Mouse (Mus musculus) heart, embryonic 14.5 days (tissue): Measurements from ENCODE around the gene Gpr107. TPM values are rescaled to one million over a fixed set of nuclear protein-coding genes. Genes with fewer than 3 reads are reported as not detected.
A peak's percentile ranks its signal among the peaks of the same experiment; 100 is the strongest.

ENCODE experiments used
- ATAC-seq: fragments of 200-750 bp; cut with Nextera tagmentation; 2 replicates; pipeline ENCODE4 v1.8.0; 2017; ENCODE audit warnings: low read depth, moderate TSS enrichment; ENCODE audit not compliant: insufficient number of reproducible peaks, insufficient read depth, low FRiP score
- H3K27ac ChIP-seq, 2 experiments: fragments of 200-500 bp in 1 of 2; fragments of 300-500 bp in 1 of 2; sonication (generic) in 1 of 2; replicated peaks in 1 of 2; 2 replicates each; pipeline ENCODE4 v1.5.1; 2012 to 2014; ENCODE audit warnings: low read depth in 2 of 2, low read length in 2 of 2, control low read depth in 1 of 2, mild to moderate bottlenecking in 1 of 2, mixed read lengths in 1 of 2; ENCODE audit not compliant: control insufficient read depth in 1 of 2, insufficient read depth in 1 of 2
- H3K27me3 ChIP-seq: fragments of 300-500 bp; sonication (generic); 2 replicates; pipeline ENCODE4 v1.6.1; 2014; ENCODE audit warnings: mild to moderate bottlenecking, low read length, control low read depth; ENCODE audit not compliant: control insufficient read depth, insufficient read depth
- H3K36me3 ChIP-seq: fragments of 300-500 bp; sonication (generic); 2 replicates; pipeline ENCODE4 v1.6.1; 2014; ENCODE audit warnings: mild to moderate bottlenecking, control low read depth, low read length, mixed read lengths; ENCODE audit not compliant: control insufficient read depth, insufficient read depth
- H3K4me1 ChIP-seq, 2 experiments: fragments of 200-500 bp in 1 of 2; fragments of 300-500 bp in 1 of 2; sonication (generic) in 1 of 2; 2 replicates each; pipeline ENCODE4 v1.6.1; 2012 to 2014; ENCODE audit warnings: low read length in 2 of 2, control low read depth in 1 of 2, mixed read lengths in 1 of 2; ENCODE audit not compliant: control insufficient read depth in 2 of 2, insufficient read depth in 2 of 2
- H3K4me2 ChIP-seq: fragments of 300-500 bp; sonication (generic); 2 replicates; pipeline ENCODE4 v1.6.1; 2014; ENCODE audit warnings: mild to moderate bottlenecking, low read length
- H3K4me3 ChIP-seq, 2 experiments: fragments of 200-500 bp in 1 of 2; fragments of 300-500 bp in 1 of 2; sonication (generic) in 1 of 2; 2 replicates each; pipeline ENCODE4 v1.5.1; 2012 to 2014; ENCODE audit warnings: low read length in 2 of 2, mild to moderate bottlenecking in 2 of 2, control low read depth in 1 of 2, low read depth in 1 of 2, moderate library complexity in 1 of 2; ENCODE audit not compliant: control insufficient read depth in 1 of 2, insufficient read depth in 1 of 2
- H3K9ac ChIP-seq: fragments of 300-500 bp; sonication (generic); 2 replicates; pipeline ENCODE4 v1.6.1; 2014; ENCODE audit warnings: mild to moderate bottlenecking, low read length
- H3K9me3 ChIP-seq: fragments of 300-500 bp; sonication (generic); 2 replicates; pipeline ENCODE4 v1.6.1; 2016; ENCODE audit warnings: low read length, control low read depth; ENCODE audit not compliant: control insufficient read depth
- WGBS: fragments of 180-500 bp; shearing (Covaris S2); extraction: QIAGEN DNeasy Blood & Tissue Kit; methylation state at CpG from one replicate; pipeline ENCODE4 v1.1.7; 2014; 5-methylcytosine and 5-hydroxymethylcytosine counted together
- polyA plus RNA-seq: library from polyadenylated mRNA; unstranded; fragments of >200 nt; fragmentation: Nextera tagmentation; extraction: Ambion mirVana; gene quantifications from 2 replicates; pipeline ENCODE4 v1.2.1, GENCODE M21; 2014

Gpr107 gene
- polyA plus RNA-seq, 1 experiment from 2014 or later: 27.3 TPM

DNA sequence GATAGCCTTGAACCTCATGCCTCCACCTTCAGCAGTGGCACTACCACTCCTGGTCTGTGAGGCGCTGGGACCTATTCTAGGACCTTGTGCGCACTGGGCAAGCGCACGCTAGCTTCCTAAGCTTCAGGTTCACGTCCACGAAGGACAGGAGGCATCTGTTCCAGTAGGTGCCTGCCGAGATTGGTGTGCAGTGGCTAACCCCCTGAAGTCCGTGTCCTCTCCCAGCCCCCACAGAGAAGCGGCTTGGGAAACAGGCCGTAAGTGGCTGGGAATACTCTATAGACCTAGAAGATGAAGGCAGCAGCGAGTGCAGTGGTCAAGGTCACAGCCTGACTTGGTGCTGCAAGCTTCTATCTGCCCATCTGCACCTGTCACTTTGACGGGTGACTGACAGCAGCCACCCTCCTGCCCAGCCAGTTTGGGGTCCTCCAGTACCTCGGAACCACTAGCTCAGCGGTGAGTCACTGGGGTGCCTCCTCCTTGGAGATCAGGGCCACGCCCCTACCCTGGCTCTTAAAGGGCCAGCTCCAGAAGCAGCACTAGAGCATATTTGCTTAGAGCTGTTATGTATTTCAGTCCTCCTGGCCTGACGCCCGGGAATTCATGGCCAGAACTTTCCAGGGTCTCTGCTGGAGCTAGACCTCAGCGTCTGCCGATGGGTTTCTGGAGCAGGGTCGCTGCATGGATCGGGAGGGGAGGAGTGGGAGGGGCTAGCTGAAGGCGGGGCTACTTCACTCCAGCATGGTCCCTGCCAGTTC, 106.7 kb downstream of the Gpr107 start:
- Histone ChIP-seq H3K27me3 (no peaks in the 10 kb centered on the region), H3K27ac (peak overlapping the region; percentile 94 to 97), H3K9me3 (no peaks in the 10 kb centered on the region), H3K4me1 (peaks cover 77 to 87% of the 10 kb centered on the region in 2 experiments), H3K36me3 (0 out of 2 replicates have a peak, but pooled peaks cover 4% of the 10 kb centered on the region), H3K4me2 (peak overlapping the region; percentile 66), H3K4me3 (peak overlapping the region; percentile 38 to 61), H3K9ac (peak overlapping the region; percentile 59)
- peak; percentile 69 for ATAC-seq
- whole genome bisulfite sequencing: 8% methylated on average over 22 of the region's 22 CpGs

DNA sequence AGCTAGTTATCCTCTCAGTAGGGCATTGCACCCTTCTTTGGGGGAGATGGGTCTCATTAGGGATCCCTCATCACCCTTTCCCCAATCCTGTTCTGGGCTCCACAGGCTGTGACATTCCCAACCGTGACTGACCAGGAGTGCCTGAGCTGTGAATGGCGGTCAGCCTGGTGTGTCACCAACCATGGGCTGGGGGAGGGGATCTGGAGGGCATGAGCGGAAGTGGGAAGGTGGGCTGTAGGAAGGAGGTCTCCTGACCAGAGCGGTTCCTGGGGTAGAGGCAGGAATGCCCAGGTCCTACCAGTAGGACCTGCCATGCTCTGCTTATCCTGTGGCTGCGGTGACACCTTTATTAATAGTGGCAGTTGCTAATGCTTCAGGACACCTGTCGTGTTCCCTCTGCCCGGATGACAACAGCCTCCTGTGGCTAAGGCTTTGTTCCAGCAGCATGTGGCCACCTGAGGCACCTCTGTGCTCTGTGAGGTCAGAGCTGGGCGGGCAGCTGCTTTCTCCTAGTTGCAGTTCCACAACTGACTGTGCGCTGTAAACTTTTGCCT, 107.3 kb downstream of the Gpr107 start:
- Histone ChIP-seq H3K9ac (peak overlapping the region; percentile 59), H3K4me1 (peaks cover 83 to 87% of the 10 kb centered on the region in 2 experiments), H3K27me3 (no peaks in the 10 kb centered on the region), H3K4me2 (peak overlapping the region; percentile 66), H3K4me3 (peak overlapping the region; percentile 38 to 61), H3K36me3 (0 out of 2 replicates have a peak, but pooled peaks cover 4% of the 10 kb centered on the region), H3K27ac (peak overlapping the region; percentile 94 to 97), H3K9me3 (no peaks in the 10 kb centered on the region)
- WGBS: 27% methylated on average over 9 of the region's 9 CpGs
- no peak; the same call in 1 of the 2 replicates for ATAC-seq

DNA sequence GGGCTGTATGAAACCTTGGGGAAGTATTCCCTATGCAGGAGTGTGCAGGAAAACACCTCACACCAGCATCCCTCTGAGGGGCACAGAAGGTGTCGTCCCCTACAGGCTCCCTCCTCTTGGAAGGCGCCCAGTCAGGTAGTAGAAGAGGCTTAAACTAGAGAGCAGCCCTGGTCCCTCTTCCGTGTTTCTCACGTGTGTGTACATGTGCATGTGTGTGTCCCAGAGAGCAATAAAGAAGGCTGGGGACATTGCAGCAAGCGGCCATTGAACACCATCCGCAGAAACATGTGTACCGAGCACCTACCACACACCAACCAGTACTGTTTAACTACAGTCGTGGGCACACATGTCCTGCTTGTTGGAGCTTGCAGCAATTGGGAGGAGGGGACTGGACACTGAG, 108.4 kb downstream of the Gpr107 start:
- Histone ChIP-seq H3K36me3 (0 out of 2 replicates have a peak, but pooled peaks cover 4% of the 10 kb centered on the region), H3K27ac (peak overlapping the region; percentile 94 to 97), H3K4me3 (no peak overlapping the region), H3K9me3 (no peaks in the 10 kb centered on the region), H3K9ac (peak overlapping the region; percentile 39; the same call in 1 of the 2 replicates), H3K27me3 (no peaks in the 10 kb centered on the region), H3K4me2 (no peak overlapping the region), H3K4me1 (peaks cover 83 to 87% of the 10 kb centered on the region in 2 experiments)
- no peak for ATAC-seq
- 64% methylated on average over 8 of the region's 8 CpGs for WGBS

DNA sequence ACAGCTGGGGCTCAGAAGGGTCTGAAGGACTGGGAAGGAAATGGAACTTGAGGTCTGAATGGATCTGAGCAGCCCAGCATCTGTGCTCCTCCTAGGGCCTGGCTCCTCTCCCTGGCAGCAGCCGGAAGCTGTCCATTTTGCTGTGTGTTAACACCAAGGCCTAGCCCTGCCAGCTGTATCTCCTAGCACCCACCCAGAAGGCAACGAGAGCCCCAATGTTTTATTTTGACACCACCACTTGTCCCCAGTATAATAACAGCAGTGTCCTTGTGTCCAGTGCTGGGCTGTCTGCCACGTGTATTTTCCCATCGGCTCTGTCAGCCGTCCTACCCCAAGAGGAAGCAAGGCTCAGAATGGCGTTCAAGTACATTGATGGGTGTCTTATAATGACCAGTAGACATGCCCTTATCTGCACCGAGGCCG, 110.9 kb downstream of the Gpr107 start:
- no peaks in the 10 kb centered on the region for H3K27me3 ChIP-seq
- no peaks in the 10 kb centered on the region for H3K9me3 ChIP-seq
- H3K4me3 ChIP-seq: no peak overlapping the region
- 27% methylated on average over 8 of the region's 8 CpGs for WGBS
- H3K9ac ChIP-seq: peak overlapping the region; percentile 46
- ATAC-seq: no peak
- peaks cover 71 to 81% of the 10 kb centered on the region in 2 experiments for H3K4me1 ChIP-seq
- H3K27ac ChIP-seq: peak overlapping the region; percentile 59 to 88
- no peak overlapping the region for H3K4me2 ChIP-seq
- H3K36me3 ChIP-seq: 0 out of 2 replicates have a peak, but pooled peaks cover 4% of the 10 kb centered on the region

DNA sequence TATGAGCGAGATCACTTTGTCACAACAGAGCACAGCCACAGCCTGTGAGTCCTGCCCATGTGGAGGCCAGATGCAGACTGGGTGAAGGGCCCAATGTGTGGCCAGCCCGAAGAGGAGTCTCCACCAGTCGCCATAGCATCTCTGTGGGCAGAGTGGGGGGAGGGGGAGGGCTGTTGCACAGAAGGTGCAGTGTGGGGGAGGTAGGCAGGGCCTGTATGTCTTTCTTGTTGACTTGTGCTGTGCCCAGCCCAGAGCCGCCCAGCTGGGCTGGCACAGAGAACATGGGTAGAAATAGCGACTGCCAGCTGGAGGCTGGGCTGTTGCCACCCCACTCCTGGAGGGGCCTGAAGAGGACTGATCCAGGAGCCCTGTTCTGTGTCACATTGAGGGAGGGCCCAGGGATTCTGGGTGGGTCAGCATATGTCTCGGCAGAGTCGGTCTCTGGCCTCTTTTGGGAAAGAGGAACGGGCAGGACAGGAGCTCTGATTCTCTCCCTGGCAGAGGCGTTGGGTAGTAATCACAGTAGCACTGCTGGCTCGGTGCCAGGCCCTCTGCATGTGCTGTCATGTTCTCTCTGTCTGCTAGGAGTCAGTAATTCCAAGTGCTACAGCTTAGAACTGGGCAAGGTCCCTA, 111.7 kb downstream of the Gpr107 start:
- Histone ChIP-seq H3K4me1 (peaks cover 66 to 83% of the 10 kb centered on the region in 2 experiments), H3K9me3 (no peaks in the 10 kb centered on the region), H3K4me3 (no peak overlapping the region), H3K27ac (peak overlapping the region; percentile 76 to 88), H3K27me3 (no peaks in the 10 kb centered on the region), H3K9ac (peak overlapping the region; percentile 59), H3K4me2 (peak overlapping the region; percentile 26), H3K36me3 (0 out of 2 replicates have a peak, but pooled peaks cover 4% of the 10 kb centered on the region)
- peak; percentile 36; the same call in 1 of the 2 replicates for ATAC-seq
- WGBS: 20% methylated on average over 10 of the region's 10 CpGs

DNA sequence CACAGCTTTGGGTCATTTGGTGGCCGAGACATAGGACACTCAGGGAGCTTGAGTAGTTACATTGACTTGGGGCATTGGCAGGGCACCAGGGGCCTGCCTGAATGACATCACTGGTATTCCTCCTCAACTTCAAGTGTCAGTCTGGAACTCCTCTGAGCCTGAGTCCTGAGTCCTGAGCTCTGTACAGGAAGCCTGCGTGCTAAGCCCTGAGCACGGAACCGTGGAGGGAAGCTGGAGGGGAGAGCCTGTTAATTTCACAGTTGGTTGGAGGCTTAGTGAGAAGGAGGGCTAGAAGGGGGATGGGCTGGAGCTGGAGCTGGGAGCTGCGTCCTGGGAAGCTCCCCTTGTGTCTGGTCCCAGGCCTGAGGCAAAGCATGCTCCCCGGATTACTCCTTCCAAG, 115.3 kb downstream of the Gpr107 start:
- H3K9ac ChIP-seq: no peak overlapping the region
- no peak overlapping the region for H3K4me2 ChIP-seq
- H3K4me1 ChIP-seq: peaks cover 46 to 62% of the 10 kb centered on the region in 2 experiments
- H3K4me3 ChIP-seq: no peak overlapping the region
- ATAC-seq: no peak
- H3K27ac ChIP-seq: no peak overlapping the region
- peaks cover 13% of the 10 kb centered on the region; the same call in 1 of the 2 replicates for H3K36me3 ChIP-seq
- no peaks in the 10 kb centered on the region for H3K27me3 ChIP-seq
- whole genome bisulfite sequencing: 40% methylated on average over 6 of the region's 6 CpGs
- no peaks in the 10 kb centered on the region for H3K9me3 ChIP-seq
